Mouse (Mus musculus): ENCODE data around the gene Iyd.

The Iyd gene

GRCm38 (mm10) chr10:3536361-3536760 lies 3.7 kb upstream of the Iyd start:
- no peak for ATAC-seq (ENCODE audit: insufficient number of reproducible peaks, low FRiP score, low TSS enrichment)

DNA sequence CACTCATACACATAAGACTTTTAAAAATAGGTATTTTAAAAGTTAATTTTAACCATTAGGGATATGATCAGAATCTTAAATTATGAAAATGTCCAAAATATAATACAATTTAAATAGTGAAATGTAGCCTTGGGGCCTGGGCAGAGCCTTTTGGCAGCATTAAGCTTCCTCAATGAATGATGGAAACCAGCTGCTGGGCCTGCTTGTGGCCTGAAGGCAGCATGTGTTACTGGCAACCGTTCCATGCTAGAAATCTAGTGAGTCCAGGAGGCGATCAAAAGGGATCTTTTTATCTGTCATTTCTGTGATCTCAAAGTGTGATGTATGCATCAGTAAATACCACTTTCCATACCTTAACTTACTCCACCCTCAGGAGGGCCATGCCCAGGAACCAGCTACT lies 9.3 kb downstream of the Iyd start:
- no peak for ATAC-seq (ENCODE audit: insufficient number of reproducible peaks, low FRiP score, low TSS enrichment)

DNA sequence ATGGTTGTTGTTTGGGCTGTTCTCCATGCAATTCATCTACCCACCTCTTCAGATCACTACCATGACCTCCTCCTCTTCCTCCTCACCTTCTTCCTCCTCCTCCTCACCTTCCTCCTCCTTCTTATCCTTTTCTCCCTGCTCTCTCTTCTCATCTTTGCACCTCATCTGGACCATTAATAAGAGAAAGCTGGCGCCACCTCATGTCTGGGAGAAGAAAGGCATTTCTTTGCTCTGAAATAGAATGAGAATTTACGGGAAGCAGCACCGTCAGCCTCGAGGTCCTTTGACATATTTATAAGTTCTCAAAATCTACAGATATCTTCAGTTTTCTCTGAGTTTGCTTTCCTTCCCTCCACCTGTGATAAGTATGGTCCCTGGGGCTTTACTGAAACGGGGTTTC lies 15.1 kb downstream of the Iyd start:
- ATAC-seq (ENCODE audit: insufficient number of reproducible peaks, low FRiP score, low TSS enrichment), result no peak

DNA sequence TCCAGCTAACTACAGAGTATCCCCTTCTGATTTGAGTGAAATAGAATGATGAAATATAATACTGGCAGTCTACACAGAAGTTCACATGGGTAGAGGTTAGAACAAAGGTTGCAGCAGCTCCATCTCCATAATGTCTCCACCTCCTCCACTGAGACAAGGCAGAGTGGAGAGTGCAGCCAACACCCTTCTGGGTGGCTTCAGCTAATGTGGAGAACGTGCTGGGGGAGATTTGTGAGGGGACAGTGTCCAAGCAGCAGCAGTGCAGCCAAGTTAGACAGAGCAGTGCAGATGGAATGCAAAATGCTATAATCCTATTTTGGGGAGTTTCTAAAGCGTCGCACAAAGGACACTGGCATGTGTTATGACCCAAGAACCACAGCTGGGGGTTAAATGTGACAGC lies 16.5 kb downstream of the Iyd start:
- ATAC-seq (ENCODE audit: insufficient number of reproducible peaks, low FRiP score, low TSS enrichment), result no peak

DNA sequence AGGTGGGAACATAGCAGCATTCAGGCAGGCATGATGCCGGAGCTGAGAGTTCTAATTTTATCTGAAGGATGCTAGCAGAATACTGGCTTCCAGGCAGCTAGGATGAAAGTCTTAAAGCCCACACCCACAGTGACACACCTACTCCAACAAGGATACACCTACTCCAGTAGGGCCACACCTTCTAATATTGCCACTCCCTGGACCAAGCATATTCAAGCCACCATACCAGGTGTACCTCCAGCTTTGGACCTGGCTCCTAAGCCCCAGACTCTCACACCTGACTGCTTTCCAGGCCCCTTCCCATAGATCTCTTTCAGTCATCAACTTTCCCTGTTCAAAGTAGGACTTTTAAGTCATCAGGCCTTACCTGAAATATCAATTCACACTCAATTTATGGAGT lies 19.1 kb downstream of the Iyd start:
- ATAC-seq (ENCODE audit: insufficient number of reproducible peaks, low FRiP score, low TSS enrichment), result no peak

GRCm38 (mm10) chr10:3562165-3562564 lies 22.1 kb downstream of the Iyd start:
- ATAC-seq (ENCODE audit: insufficient number of reproducible peaks, low FRiP score, low TSS enrichment), result no peak

DNA sequence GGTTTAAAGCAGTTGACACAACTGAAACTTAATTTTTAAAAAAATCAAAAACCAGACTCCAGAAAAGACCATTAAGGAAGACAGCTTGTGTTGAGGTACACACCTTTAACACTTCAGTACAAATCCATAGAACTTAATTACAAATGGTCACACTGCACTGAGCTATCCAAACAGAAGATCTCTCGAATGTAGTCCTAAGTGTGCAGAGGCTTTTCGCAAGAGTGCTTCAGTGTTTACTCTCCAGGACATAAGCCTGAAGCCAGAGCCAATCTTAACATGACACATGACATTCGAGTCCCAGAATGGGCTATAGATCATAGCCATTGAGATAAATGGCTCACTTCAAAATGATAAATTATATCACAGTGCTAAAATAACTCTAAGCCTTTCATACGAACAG lies 25.1 kb downstream of the Iyd start:
- no peak for ATAC-seq (ENCODE audit: insufficient number of reproducible peaks, low FRiP score, low TSS enrichment)

DNA sequence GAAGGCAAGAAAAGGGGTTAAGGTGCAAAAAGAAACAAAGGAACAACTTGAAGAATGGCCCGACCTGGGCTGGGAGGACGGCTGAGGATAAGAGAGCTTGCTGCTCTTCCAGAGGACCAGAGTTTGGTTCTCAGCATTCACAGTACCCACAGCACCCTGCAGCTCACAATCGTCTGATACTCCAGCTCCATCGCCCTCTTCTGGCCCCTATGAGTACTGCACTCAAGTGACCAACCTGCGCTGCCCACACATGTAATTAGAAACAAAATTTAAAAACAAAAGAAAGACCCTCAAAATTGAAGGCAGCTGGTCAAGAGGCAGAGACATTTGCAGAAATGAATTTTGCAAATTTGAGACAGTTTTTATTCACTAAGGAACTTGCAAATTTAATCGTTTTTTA lies 27.8 kb downstream of the Iyd start:
- ATAC-seq (ENCODE audit: insufficient number of reproducible peaks, low FRiP score, low TSS enrichment), result no peak

- no peak for ATAC-seq (ENCODE audit: insufficient number of reproducible peaks, low FRiP score, low TSS enrichment)
Observed at GRCm38 (mm10) chr10:3572723-3573649, 32.9 kb downstream of the Iyd start.

- ATAC-seq (ENCODE audit: insufficient number of reproducible peaks, low FRiP score, low TSS enrichment), result no peak
Observed at GRCm38 (mm10) chr10:3573905-3574500, 34.0 kb downstream of the Iyd start.

- no peak for ATAC-seq (ENCODE audit: insufficient number of reproducible peaks, low FRiP score, low TSS enrichment)
Observed at GRCm38 (mm10) chr10:3590632-3591031, 50.6 kb downstream of the Iyd start.

DNA sequence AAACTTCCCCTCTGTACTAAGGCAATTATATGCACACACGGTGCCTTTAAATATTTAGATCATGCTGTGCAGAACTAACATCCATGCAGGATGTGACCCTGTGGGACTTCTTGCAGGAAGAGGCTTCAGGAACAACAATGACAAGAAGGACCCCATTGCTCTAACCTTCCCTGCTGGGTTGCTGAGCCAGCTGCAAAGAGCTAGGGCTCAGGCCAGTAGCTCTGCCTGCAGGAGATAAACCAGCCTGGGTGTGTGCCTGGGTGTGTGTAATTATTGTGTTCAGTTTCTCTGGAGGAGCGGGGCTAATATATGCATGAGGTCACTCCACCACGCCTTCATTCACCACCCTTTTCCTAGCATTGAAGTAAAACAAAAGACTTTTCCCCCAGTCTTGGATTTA lies 51.8 kb downstream of the Iyd start:
- no peak for ATAC-seq (ENCODE audit: insufficient number of reproducible peaks, low FRiP score, low TSS enrichment)

DNA sequence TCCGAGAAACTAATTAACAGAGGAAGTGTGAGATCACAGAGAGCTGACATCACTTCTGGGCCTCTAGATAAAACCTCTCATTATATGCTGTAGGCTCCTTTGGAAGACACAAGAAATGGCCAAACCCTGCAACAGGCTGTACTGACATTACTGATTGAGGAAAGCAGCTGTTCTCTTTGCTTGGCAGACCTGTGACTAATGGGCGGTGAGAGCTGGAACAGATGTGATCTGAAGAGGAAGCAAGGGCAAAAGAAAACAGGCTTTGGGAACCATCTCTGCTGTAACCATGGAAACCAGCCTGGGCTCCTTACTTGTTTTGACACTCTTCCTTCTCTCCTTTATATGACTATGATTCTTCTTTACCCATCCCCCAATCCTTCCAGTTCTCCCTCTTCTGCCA lies 56.7 kb downstream of the Iyd start:
- no peak for ATAC-seq (ENCODE audit: insufficient number of reproducible peaks, low FRiP score, low TSS enrichment)

DNA sequence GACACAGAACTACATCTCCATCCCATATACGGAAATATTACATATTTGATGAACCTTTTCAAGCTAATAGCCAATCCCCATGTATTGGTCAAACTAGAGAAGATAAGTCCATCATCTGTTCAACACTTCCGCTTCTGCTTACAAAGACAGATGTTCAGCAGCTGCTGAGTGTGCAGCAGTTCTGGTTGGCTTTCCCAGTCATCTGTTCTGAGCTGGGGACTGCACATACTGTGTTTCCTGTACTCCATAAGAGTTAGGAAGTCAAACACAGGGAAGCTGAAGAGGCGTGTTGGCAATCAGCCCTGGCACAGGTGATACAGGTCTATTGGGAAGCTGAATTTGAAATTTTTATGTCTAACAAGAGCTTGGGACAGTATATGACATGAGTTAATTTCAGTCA lies 57.7 kb downstream of the Iyd start:
- no peak for ATAC-seq (ENCODE audit: insufficient number of reproducible peaks, low FRiP score, low TSS enrichment)

Data from cerebellum, adult (tissue).